Mouse (Mus musculus): ENCODE results near the gene Cpne5. TPM values are rescaled to one million over a fixed set of nuclear protein-coding genes. Genes with fewer than 3 reads are reported as not detected.

Gene Cpne5
- total and polyA plus RNA-seq, 2 experiments from 2014 or later: 3.6 to 8.4 TPM

Other genes starting within 250 kb of the Cpne5 start
- gene Stk38, start 230.2 kb downstream of the Cpne5 start, total RNA-seq (2014; rRNA removed; ENCODE audit: low replicate concordance): 49.8 and 50.1 TPM in 2 replicates
- 53.7 and 57.3 TPM in 2 replicates for gene Stk38, start 230.2 kb downstream of the Cpne5 start, polyA plus RNA-seq (2015; fragmentation: Nextera tagmentation; extraction: Ambion mirVana)
- gene Srsf3, start 205.5 kb downstream of the Cpne5 start, total RNA-seq (2014; rRNA removed; ENCODE audit: low replicate concordance): 110 and 151 TPM in 2 replicates
- 202 and 238 TPM in 2 replicates for gene Srsf3, start 205.5 kb downstream of the Cpne5 start, polyA plus RNA-seq (2015; fragmentation: Nextera tagmentation; extraction: Ambion mirVana)
- 16.7 and 42.8 TPM in 2 replicates for gene Cdkn1a, start 147.2 kb downstream of the Cpne5 start, total RNA-seq (2014; rRNA removed; ENCODE audit: low replicate concordance)
- 48.2 and 48.9 TPM in 2 replicates for gene Cdkn1a, start 147.2 kb downstream of the Cpne5 start, polyA plus RNA-seq (2015; fragmentation: Nextera tagmentation; extraction: Ambion mirVana)
- 2.0 TPM in 1 of 2 replicates, not detected in the other for gene Rab44, start 124.0 kb downstream of the Cpne5 start, total RNA-seq (2014; rRNA removed; ENCODE audit: low replicate concordance)
- gene Rab44, start 124.0 kb downstream of the Cpne5 start, polyA plus RNA-seq (2015; fragmentation: Nextera tagmentation; extraction: Ambion mirVana): 0.18 and 0.23 TPM in 2 replicates
- 46.3 and 64.4 TPM in 2 replicates for gene Ppil1, start 26.0 kb upstream of the Cpne5 start, total RNA-seq (2014; rRNA removed; ENCODE audit: low replicate concordance)
- 75.5 and 78.5 TPM in 2 replicates for gene Ppil1, start 26.0 kb upstream of the Cpne5 start, polyA plus RNA-seq (2015; fragmentation: Nextera tagmentation; extraction: Ambion mirVana)
- gene BC004004, start 30.6 kb upstream of the Cpne5 start, total RNA-seq (2014; rRNA removed; ENCODE audit: low replicate concordance): 208 and 234 TPM in 2 replicates
- 140 and 155 TPM in 2 replicates for gene BC004004, start 30.6 kb upstream of the Cpne5 start, polyA plus RNA-seq (2015; fragmentation: Nextera tagmentation; extraction: Ambion mirVana)
- 3.6 and 12.4 TPM in 2 replicates for gene Pi16, start 79.5 kb upstream of the Cpne5 start, total RNA-seq (2014; rRNA removed; ENCODE audit: low replicate concordance)
- 4.5 and 4.8 TPM in 2 replicates for gene Pi16, start 79.5 kb upstream of the Cpne5 start, polyA plus RNA-seq (2015; fragmentation: Nextera tagmentation; extraction: Ambion mirVana)
- gene Mtch1, start 109.8 kb upstream of the Cpne5 start, total RNA-seq (2014; rRNA removed; ENCODE audit: low replicate concordance): 357 and 380 TPM in 2 replicates
- gene Mtch1, start 109.8 kb upstream of the Cpne5 start, polyA plus RNA-seq (2015; fragmentation: Nextera tagmentation; extraction: Ambion mirVana): 208 and 209 TPM in 2 replicates
- 1.4 and 6.3 TPM in 2 replicates for gene Fgd2, start 122.7 kb upstream of the Cpne5 start, total RNA-seq (2014; rRNA removed; ENCODE audit: low replicate concordance)
- gene Fgd2, start 122.7 kb upstream of the Cpne5 start, polyA plus RNA-seq (2015; fragmentation: Nextera tagmentation; extraction: Ambion mirVana): 1.6 and 2.3 TPM in 2 replicates